Comparison of ENCODE assay signal across 11 mouse cellular contexts in the genomic region with DNA sequence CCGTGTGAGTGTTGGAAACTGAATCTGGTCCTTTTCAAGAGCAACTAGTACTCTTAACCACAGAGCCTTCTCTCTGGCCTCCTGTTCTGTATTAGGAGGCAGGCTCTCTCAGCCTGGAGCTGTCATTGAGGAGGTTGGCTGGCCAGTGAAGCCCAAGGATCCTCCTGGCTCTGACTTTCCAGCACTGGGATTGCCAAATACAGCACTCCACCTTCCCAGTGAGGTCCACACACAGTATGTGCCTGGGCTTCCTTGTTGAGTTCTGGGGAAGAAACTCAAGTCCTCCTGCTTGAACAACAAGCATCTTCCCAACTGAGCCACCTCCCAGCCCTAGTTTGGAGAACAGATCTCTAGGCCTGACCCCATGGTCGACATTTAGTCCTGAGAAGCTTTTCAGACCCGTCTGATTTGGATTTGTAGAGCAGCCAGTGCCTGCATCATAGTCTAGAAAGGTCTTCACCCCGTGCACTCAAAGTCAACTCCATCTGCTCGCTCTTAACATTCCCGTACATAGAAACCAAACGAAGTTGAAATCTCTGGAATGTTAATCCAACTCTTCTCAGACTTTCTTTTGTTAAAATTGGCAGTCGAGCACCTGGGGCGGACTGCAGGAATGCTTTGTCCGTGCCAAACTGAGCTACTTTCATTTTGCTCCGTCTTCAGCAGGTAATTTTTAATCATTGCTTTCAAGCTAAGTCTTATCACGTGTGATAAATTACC.
DNase-seq lines count a peak whose midpoint lies in the region; ATAC-seq and TF ChIP-seq lines count a peak whose summit lies in the region.
"Had no signal": no experiment of that assay in that cellular context is flagged by ENCODE, and none has a peak within 500 bp of the region (broad histone marks: within the 10 kb centered on the region; RNA-seq: fewer than 3 reads in every experiment).

No protein-coding gene starts in this region.

- no peak for TF ChIP-seq CTCF in liver, adult 2 months (IDR thresholded peaks at IDR 0.05; ENCODE audit: low read depth, low read length)
- no peak for TF ChIP-seq CTCF in lung, postnatal 0 days (IDR thresholded peaks at IDR 0.05)
- no peak for TF ChIP-seq CTCF in forebrain, postnatal 0 days (IDR thresholded peaks at IDR 0.05; ENCODE audit: low read depth)

- no peak overlapping the region for H3K9ac ChIP-seq in heart, embryonic 12.5 days
- no peak overlapping the region for H3K9ac ChIP-seq in liver, adult 2 months (ENCODE audit: low read depth, low read length)
- no peak overlapping the region for H3K9ac ChIP-seq in liver, embryonic 11.5 days (ENCODE audit: low read depth, low read length)
- no peak overlapping the region for H3K9ac ChIP-seq in lung, postnatal 0 days (replicated peaks; ENCODE audit: low read depth)
- no peak overlapping the region for H3K9ac ChIP-seq in forebrain, postnatal 0 days
- H3K9ac ChIP-seq: forebrain, embryonic 12.5 days had no signal

- TF ChIP-seq POLR2A in liver, adult 2 months (IDR thresholded peaks at IDR 0.05; ENCODE audit: extremely low read depth, insufficient read depth, low read length), result no peak

- H3K36me3 ChIP-seq in heart, embryonic 12.5 days, result no peaks in the 10 kb centered on the region
- no peaks in the 10 kb centered on the region for H3K36me3 ChIP-seq in liver, adult 2 months (ENCODE audit: control insufficient read depth, insufficient read depth, low read length)
- no peaks in the 10 kb centered on the region for H3K36me3 ChIP-seq in liver, embryonic 11.5 days (ENCODE audit: control insufficient read depth, insufficient read depth, low read length)
- no peaks in the 10 kb centered on the region for H3K36me3 ChIP-seq in lung, postnatal 0 days (ENCODE audit: insufficient read depth, low read length)
- H3K36me3 ChIP-seq in forebrain, postnatal 0 days (ENCODE audit: insufficient read depth), result no peaks in the 10 kb centered on the region
- H3K36me3 ChIP-seq: forebrain, embryonic 12.5 days had no signal

- TF ChIP-seq EP300 in lung, postnatal 0 days (IDR thresholded peaks at IDR 0.05), result peak; percentile 92

- peak overlapping the region; percentile 27; the same call in 1 of the 2 replicates for H3K4me2 ChIP-seq in heart, embryonic 12.5 days
- no peak overlapping the region for H3K4me2 ChIP-seq in liver, embryonic 11.5 days
- 0 out of 2 replicates have a peak overlapping the region, but pooled peaks have one; percentile 17 for H3K4me2 ChIP-seq in lung, postnatal 0 days (replicated peaks; ENCODE audit: low read depth, low read length)
- no peak overlapping the region for H3K4me2 ChIP-seq in forebrain, postnatal 0 days (ENCODE audit: low read depth)
- H3K4me2 ChIP-seq: forebrain, embryonic 12.5 days had no signal

- H3K79me2 ChIP-seq in liver, adult 2 months (ENCODE audit: control insufficient read depth, insufficient read depth, low read length), result no peaks in the 10 kb centered on the region

- H3K4me3 ChIP-seq in heart, embryonic 12.5 days, result no peak overlapping the region
- no peak overlapping the region for H3K4me3 ChIP-seq in liver, adult 2 months (ENCODE audit: insufficient read depth, low read depth, low read length)
- no peak overlapping the region for H3K4me3 ChIP-seq in liver, embryonic 11.5 days (ENCODE audit: low read depth, low read length)
- no peak overlapping the region for H3K4me3 ChIP-seq in lung, postnatal 0 days (ENCODE audit: low read depth, low read length)
- H3K4me3 ChIP-seq in forebrain, postnatal 0 days (ENCODE audit: low read depth, low read length), result no peak overlapping the region
- H3K4me3 ChIP-seq: forebrain, embryonic 12.5 days; layer of hippocampus, adult 2 months had no signal

- H3K27ac ChIP-seq in heart, embryonic 12.5 days (ENCODE audit: poor library complexity, severe bottlenecking), result no peak overlapping the region
- no peak overlapping the region for H3K27ac ChIP-seq in liver, adult 2 months (replicated peaks; ENCODE audit: insufficient read depth, low read depth, low read length)
- H3K27ac ChIP-seq in liver, embryonic 11.5 days (ENCODE audit: low read depth, low read length), result no peak overlapping the region
- H3K27ac ChIP-seq in lung, postnatal 0 days (ENCODE audit: low read length), result peak overlapping the region; percentile 71
- H3K27ac ChIP-seq in forebrain, postnatal 0 days (ENCODE audit: low read depth, low read length), result no peak overlapping the region
- H3K27ac ChIP-seq: forebrain, embryonic 12.5 days; layer of hippocampus, adult 2 months had no signal

- no peaks in the 10 kb centered on the region for H3K4me1 ChIP-seq in heart, embryonic 12.5 days (replicated peaks)
- no peaks in the 10 kb centered on the region for H3K4me1 ChIP-seq in liver, adult 2 months (ENCODE audit: control insufficient read depth, insufficient read depth, low read length)
- no peaks in the 10 kb centered on the region for H3K4me1 ChIP-seq in liver, embryonic 11.5 days (replicated peaks; ENCODE audit: control insufficient read depth, insufficient read depth, low read length)
- H3K4me1 ChIP-seq in lung, postnatal 0 days (ENCODE audit: insufficient read depth, low read depth, low read length), result no peaks in the 10 kb centered on the region
- no peaks in the 10 kb centered on the region for H3K4me1 ChIP-seq in forebrain, postnatal 0 days (ENCODE audit: insufficient read depth)
- H3K4me1 ChIP-seq: forebrain, embryonic 12.5 days had no signal

- 51% methylated on average over 12 of the region's 12 CpGs for WGBS in heart, embryonic 12.5 days
- WGBS in liver, adult 2 months, result 65% methylated on average over 12 of the region's 12 CpGs
- 60% methylated on average over 12 of the region's 12 CpGs for WGBS in liver, embryonic 11.5 days
- WGBS in lung, postnatal 0 days, result 30% methylated on average over 12 of the region's 12 CpGs
- 38% methylated on average over 12 of the region's 12 CpGs for WGBS in forebrain, postnatal 0 days

- no peak for ATAC-seq in heart, embryonic 12.5 days (ENCODE audit: insufficient number of reproducible peaks, low FRiP score)
- no peak for ATAC-seq in liver, embryonic 11.5 days (replicated peaks; ENCODE audit: low FRiP score)
- peak; percentile 88 for ATAC-seq in lung, postnatal 0 days
- no peak for ATAC-seq in forebrain, postnatal 0 days

- no peaks in the 10 kb centered on the region for H3K27me3 ChIP-seq in heart, embryonic 12.5 days (replicated peaks)
- H3K27me3 ChIP-seq in liver, adult 2 months (ENCODE audit: control insufficient read depth, insufficient read depth, low read length), result no peaks in the 10 kb centered on the region
- H3K27me3 ChIP-seq in liver, embryonic 11.5 days (replicated peaks; ENCODE audit: control insufficient read depth, insufficient read depth, low read length), result no peaks in the 10 kb centered on the region
- H3K27me3 ChIP-seq in lung, postnatal 0 days (replicated peaks; ENCODE audit: insufficient read depth, low read length), result no peaks in the 10 kb centered on the region
- no peaks in the 10 kb centered on the region for H3K27me3 ChIP-seq in forebrain, postnatal 0 days (ENCODE audit: insufficient read depth, low read length)
- H3K27me3 ChIP-seq: forebrain, embryonic 12.5 days had no signal

- no peak for DNase-seq in heart, postnatal 4 days
- DNase-seq in liver, adult 2 months (ENCODE audit: extremely low read depth, low read depth, low spot score), result peak; percentile 3
- DNase-seq in liver, embryonic 11.5 days (ENCODE audit: low spot score), result no peak
- peak; percentile 84 for DNase-seq in lung, postnatal 0 days (ENCODE audit: low spot score)
- no peak for DNase-seq in cerebellum, adult 9-11 months
- DNase-seq in forebrain, postnatal 0 days, result no peak
- DNase-seq: adrenal gland, postnatal 14 days; thymus, postnatal 14 days had no signal

- no peaks in the 10 kb centered on the region for H3K9me3 ChIP-seq in heart, embryonic 12.5 days (replicated peaks)
- no peaks in the 10 kb centered on the region for H3K9me3 ChIP-seq in liver, embryonic 11.5 days (ENCODE audit: control insufficient read depth, low read length)
- H3K9me3 ChIP-seq in lung, postnatal 0 days (ENCODE audit: low read length), result no peaks in the 10 kb centered on the region
- H3K9me3 ChIP-seq in forebrain, postnatal 0 days (ENCODE audit: low read length), result no peaks in the 10 kb centered on the region
- H3K9me3 ChIP-seq: forebrain, embryonic 12.5 days had no signal

Comparison
In these comparisons a context has a peak if more than half of its experiments do, and no peak if none do; other contexts are left out.
1. DNase-seq: peak in liver, adult 2 months (single experiment) and lung, postnatal 0 days (single experiment); none in heart, postnatal 4 days (single experiment), liver, embryonic 11.5 days (single experiment), cerebellum, adult 9-11 months (single experiment) and forebrain, postnatal 0 days (single experiment).
2. H3K4me2 ChIP-seq: peak in heart, embryonic 12.5 days (single experiment) and lung, postnatal 0 days (single experiment); none in liver, embryonic 11.5 days (single experiment) and forebrain, postnatal 0 days (single experiment).